Mouse (Mus musculus) cerebellum, adult 2 months (tissue): ENCODE measurements around the gene Gpr45. TPM values are rescaled to one million over a fixed set of nuclear protein-coding genes. Genes with fewer than 3 reads are reported as not detected.
"Not testable (repeated sequence)": the region's sequence is repeated elsewhere in the genome, so short reads cannot be mapped to it uniquely, and the experiment has no call there.

Experiments
- DNase-seq, 2 experiments: peaks; one replicate each; pipeline ENCODE4 v3.0.0; 2021
- H3K27ac ChIP-seq: fragments of 200-500 bp; 2 replicates; pipeline ENCODE4 v1.5.1; 2012; ENCODE audit warnings: low read length, control low read depth, inconsistent platforms; ENCODE audit not compliant: insufficient read depth
- H3K27me3 ChIP-seq: fragments of 200-500 bp; 2 replicates; pipeline ENCODE4 v1.6.1; 2012; ENCODE audit warnings: inconsistent platforms, mild to moderate bottlenecking, low read length, moderate library complexity; ENCODE audit not compliant: control insufficient read depth, insufficient read depth
- H3K4me1 ChIP-seq: fragments of 200-500 bp; 2 replicates; pipeline ENCODE4 v1.6.1; 2011; ENCODE audit warnings: low read length; ENCODE audit not compliant: control insufficient read depth, insufficient read depth
- H3K4me3 ChIP-seq: fragments of 200-500 bp; replicated peaks from 2 replicates; pipeline ENCODE3; 2011; ENCODE audit warnings: mild to moderate bottlenecking, low read depth, low read length, control low read depth; ENCODE audit not compliant: insufficient read depth
- CTCF ChIP-seq: fragments of 200-500 bp; IDR thresholded peaks from 2 replicates; pipeline ENCODE4 v1.5.1; 2011; ENCODE audit warnings: low read depth, mild to moderate bottlenecking, control low read depth, low read length, moderate library complexity, borderline replicate concordance; ENCODE audit not compliant: insufficient read depth
- POLR2A ChIP-seq: fragments of 200-500 bp; IDR thresholded peaks from 2 replicates; pipeline ENCODE4 v1.6.1; 2011; ENCODE audit warnings: low read length, control low read depth, borderline replicate concordance; ENCODE audit not compliant: insufficient read depth
- WGBS: fragments of 180-500 bp; shearing (Covaris S2); methylation state at CpG from one replicate; pipeline ENCODE4 v1.1.7; 2018; 5-methylcytosine and 5-hydroxymethylcytosine counted together
- polyA plus RNA-seq: library from polyadenylated mRNA; depleted of rRNA; stranded (reverse); fragments of >200 nt; gene quantifications from 2 replicates; pipeline ENCODE4 v1.2.3, GENCODE M21; 2012

The Gpr45 gene
- polyA plus RNA-seq, 1 experiment = 5.8 TPM

- no peak for DNase-seq
- H3K27me3 ChIP-seq = no peaks in the 10 kb centered on the region
- no peaks in the 10 kb centered on the region for H3K4me1 ChIP-seq
- TF ChIP-seq POLR2A (no peak), CTCF (no peak)
- WGBS = 51% methylated on average over 4 of the region's 4 CpGs
- H3K27ac ChIP-seq = no peak overlapping the region
- H3K4me3 ChIP-seq = no peak overlapping the region
Observed at GRCm38 (mm10) chr1:43006524-43006923, 53.9 kb downstream of the Gpr45 start.

DNA sequence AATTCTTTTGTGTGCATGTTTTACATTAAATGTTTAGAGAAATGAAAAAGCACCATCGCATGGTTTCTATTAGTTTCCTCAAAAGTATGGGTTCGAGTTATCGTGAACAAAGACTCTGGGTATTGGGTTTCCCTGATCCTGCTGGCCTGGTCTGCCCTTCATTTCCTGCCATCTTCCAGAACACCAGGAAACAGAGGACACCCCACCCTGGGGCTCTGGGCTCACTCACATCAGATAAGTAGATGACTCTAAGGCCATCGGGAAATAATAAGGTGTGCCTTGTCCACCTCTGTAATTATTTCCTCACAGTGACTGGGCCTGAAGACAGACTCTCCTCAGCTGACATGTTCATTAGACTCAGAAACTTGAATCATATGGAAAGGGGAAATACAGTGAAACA is 57.8 kb downstream of the Gpr45 start:
- Histone ChIP-seq H3K4me3 (no peak overlapping the region), H3K4me1 (no peaks in the 10 kb centered on the region), H3K27me3 (no peaks in the 10 kb centered on the region), H3K27ac (no peak overlapping the region)
- TF ChIP-seq POLR2A = no peak
- no peak for TF ChIP-seq CTCF
- no peak for DNase-seq
- 95% methylated on average over 4 of the region's 4 CpGs for WGBS

GRCm38 (mm10) chr1:43015153-43015685 is 62.5 kb downstream of the Gpr45 start:
- H3K27ac ChIP-seq, H3K27me3 ChIP-seq, H3K4me1 ChIP-seq, H3K4me3 ChIP-seq, DNase-seq: not testable (repeated sequence)
- 88% methylated on average over 7 of the region's 7 CpGs for WGBS

GRCm38 (mm10) chr1:43036014-43036413 is 83.3 kb downstream of the Gpr45 start:
- no peaks in the 10 kb centered on the region for H3K4me1 ChIP-seq
- H3K4me3 ChIP-seq = no peak overlapping the region
- 83% methylated on average over 7 of the region's 7 CpGs for WGBS
- TF ChIP-seq POLR2A = no peak
- TF ChIP-seq CTCF = no peak
- no peak overlapping the region for H3K27ac ChIP-seq
- no peaks in the 10 kb centered on the region for H3K27me3 ChIP-seq
- no peak for DNase-seq

- Histone ChIP-seq H3K4me1 (no peaks in the 10 kb centered on the region), H3K27me3 (no peaks in the 10 kb centered on the region), H3K4me3 (no peak overlapping the region), H3K27ac (no peak overlapping the region)
- DNase-seq = no peak
- 53% methylated on average over 6 of the region's 6 CpGs for WGBS
- TF ChIP-seq CTCF (no peak), POLR2A (no peak)
Observed at GRCm38 (mm10) chr1:43042271-43042670, 89.6 kb downstream of the Gpr45 start.

- H3K4me3 ChIP-seq = no peak overlapping the region
- TF ChIP-seq POLR2A = no peak
- no peak for TF ChIP-seq CTCF
- 81% methylated on average over 14 of the region's 14 CpGs for WGBS
Observed at GRCm38 (mm10) chr1:43045204-43045982, 92.7 kb downstream of the Gpr45 start.

DNA sequence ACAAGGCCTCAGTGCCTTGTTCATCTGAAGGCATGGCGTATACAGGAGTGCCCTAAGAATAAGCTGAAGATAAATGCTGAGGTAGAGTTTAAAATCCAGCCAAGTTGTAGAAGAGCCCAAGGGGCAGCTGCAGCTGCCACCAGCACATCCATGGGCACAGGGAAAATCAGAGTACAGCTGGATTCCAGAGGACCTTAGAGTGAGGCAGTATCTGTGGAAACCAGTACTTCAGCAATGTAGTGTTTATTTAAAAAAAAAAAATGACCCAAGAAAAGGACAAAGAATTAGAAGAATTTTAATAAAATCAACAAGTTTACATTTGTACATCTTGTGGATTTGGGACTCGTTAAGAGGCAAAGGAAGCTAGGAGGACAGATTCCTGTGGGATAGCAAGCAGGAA is 94.3 kb downstream of the Gpr45 start:
- H3K4me1 ChIP-seq = no peaks in the 10 kb centered on the region
- no peak for DNase-seq
- no peaks in the 10 kb centered on the region for H3K27me3 ChIP-seq
- no peak overlapping the region for H3K27ac ChIP-seq
- WGBS = 88% methylated on average over 2 of the region's 2 CpGs
- TF ChIP-seq POLR2A (no peak), CTCF (no peak)
- H3K4me3 ChIP-seq = no peak overlapping the region

More at GRCm38 (mm10) chr1:43045204-43045982, 92.7 kb downstream of the Gpr45 start:
- no peak for DNase-seq
- no peaks in the 10 kb centered on the region for H3K27me3 ChIP-seq
- no peak overlapping the region for H3K27ac ChIP-seq
- no peaks in the 10 kb centered on the region for H3K4me1 ChIP-seq

DNA sequence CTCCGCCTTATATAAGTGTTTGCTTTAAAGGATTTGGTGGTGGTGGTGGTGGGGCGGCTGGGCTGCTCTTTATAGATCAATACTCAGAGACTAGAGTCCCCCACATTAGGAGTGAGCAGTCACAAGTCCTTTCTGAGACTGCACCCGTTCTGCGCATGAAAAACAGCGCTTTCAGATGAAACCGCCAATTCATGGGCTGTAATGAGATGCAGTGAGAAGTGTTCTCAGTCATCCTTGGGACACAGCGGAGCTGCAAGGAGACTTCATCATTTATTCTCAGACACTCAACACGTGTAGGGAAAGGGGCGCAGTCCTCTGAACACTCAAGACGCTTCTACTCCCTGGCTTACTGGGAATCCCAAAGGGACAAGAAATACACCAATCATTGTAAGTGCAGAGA is 95.1 kb downstream of the Gpr45 start:
- DNase-seq = no peak
- Histone ChIP-seq H3K4me3 (no peak overlapping the region), H3K4me1 (no peaks in the 10 kb centered on the region), H3K27me3 (no peaks in the 10 kb centered on the region), H3K27ac (no peak overlapping the region; the same call in 1 of the 2 replicates)
- WGBS = 84% methylated on average over 10 of the region's 10 CpGs
- TF ChIP-seq POLR2A = no peak
- TF ChIP-seq CTCF = no peak
